Mouse (Mus musculus) heart, embryonic 12.5 days (tissue): ENCODE results near the gene Fkbp5. TPM values are rescaled to one million over a fixed set of nuclear protein-coding genes. Genes with fewer than 3 reads are reported as not detected.

Source experiments
- ATAC-seq: fragments of 200-750 bp; cut with Nextera tagmentation; 2 replicates; pipeline ENCODE4 v1.8.0; 2017; ENCODE audit warnings: moderate TSS enrichment, moderate library complexity; ENCODE audit not compliant: insufficient number of reproducible peaks, low FRiP score
- H3K27ac ChIP-seq: fragments of 300-500 bp; sonication (generic); 2 replicates; pipeline ENCODE4 v1.5.1; 2016; ENCODE audit warnings: mild to moderate bottlenecking, moderate library complexity; ENCODE audit not compliant: poor library complexity, severe bottlenecking
- H3K27me3 ChIP-seq: fragments of 300-500 bp; sonication (generic); replicated peaks from 2 replicates; pipeline ENCODE4 v1.6.1; 2016; ENCODE audit warnings: mild to moderate bottlenecking, moderate library complexity
- H3K36me3 ChIP-seq: fragments of 300-500 bp; sonication (generic); 2 replicates; pipeline ENCODE4 v1.6.1; 2016; ENCODE audit warnings: mild to moderate bottlenecking, moderate library complexity
- H3K4me1 ChIP-seq: fragments of 300-500 bp; sonication (generic); replicated peaks from 2 replicates; pipeline ENCODE4 v1.6.1; 2016; ENCODE audit warnings: mild to moderate bottlenecking
- H3K4me2 ChIP-seq: fragments of 300-500 bp; sonication (generic); 2 replicates; pipeline ENCODE4 v1.6.1; 2016; ENCODE audit warnings: mild to moderate bottlenecking, moderate library complexity
- H3K4me3 ChIP-seq: fragments of 300-500 bp; sonication (generic); 2 replicates; pipeline ENCODE4 v1.5.1; 2016; ENCODE audit warnings: mild to moderate bottlenecking
- H3K9ac ChIP-seq: fragments of 300-500 bp; sonication (generic); 2 replicates; pipeline ENCODE4 v1.6.1; 2016; ENCODE audit warnings: mild to moderate bottlenecking, moderate library complexity
- H3K9me3 ChIP-seq: fragments of 300-500 bp; sonication (generic); replicated peaks from 2 replicates; pipeline ENCODE4 v1.6.1; 2016; ENCODE audit warnings: mild to moderate bottlenecking, moderate library complexity
- WGBS: fragments of 180-500 bp; shearing (Covaris S2); methylation state at CpG from one replicate; pipeline ENCODE4 v1.1.7; 2016; 5-methylcytosine and 5-hydroxymethylcytosine counted together
- microRNA-seq: library from miRNA; unstranded; fragments of <30 nt; microRNA quantifications from one replicate; pipeline ENCODE4, GENCODE M21; 2017
- polyA plus RNA-seq: library from polyadenylated mRNA; unstranded; fragments of >200 nt; fragmentation: Nextera tagmentation; extraction: Ambion mirVana; gene quantifications from 2 replicates; pipeline ENCODE4 v1.2.1, GENCODE M21; 2016

Gene Fkbp5
- polyA plus RNA-seq, 1 experiment from 2014 or later: 16.0 TPM

- Histone ChIP-seq H3K4me2 (peak within 1 kb of the TSS; percentile 77), H3K4me3 (peak within 1 kb of the TSS; percentile 78), H3K27ac (peak within 1 kb of the TSS; percentile 83), H3K9ac (peak within 1 kb of the TSS; percentile 88), H3K9me3 (no peaks in the 10 kb centered on the region), H3K27me3 (peaks cover 26% of the 10 kb centered on the region; the same call in 1 of the 2 replicates), H3K4me1 (peaks cover 48% of the 10 kb centered on the region), H3K36me3 (no peaks in the 10 kb centered on the region)
- ATAC-seq: peak; percentile 85
- under 1% methylated on average over 64 of the region's 73 CpGs for WGBS
Observed at GRCm38 (mm10) chr17:28350466-28351352, 166.6 kb downstream of the Fkbp5 start, which contains the start of gene Tead3. Tead3 (minus strand) TSS chr17:28350817.

- peak; percentile 52 for ATAC-seq
- peaks cover 55% of the 10 kb centered on the region for H3K4me1 ChIP-seq
Observed at GRCm38 (mm10) chr17:28349901-28350465, 167.3 kb downstream of the Fkbp5 start.

DNA sequence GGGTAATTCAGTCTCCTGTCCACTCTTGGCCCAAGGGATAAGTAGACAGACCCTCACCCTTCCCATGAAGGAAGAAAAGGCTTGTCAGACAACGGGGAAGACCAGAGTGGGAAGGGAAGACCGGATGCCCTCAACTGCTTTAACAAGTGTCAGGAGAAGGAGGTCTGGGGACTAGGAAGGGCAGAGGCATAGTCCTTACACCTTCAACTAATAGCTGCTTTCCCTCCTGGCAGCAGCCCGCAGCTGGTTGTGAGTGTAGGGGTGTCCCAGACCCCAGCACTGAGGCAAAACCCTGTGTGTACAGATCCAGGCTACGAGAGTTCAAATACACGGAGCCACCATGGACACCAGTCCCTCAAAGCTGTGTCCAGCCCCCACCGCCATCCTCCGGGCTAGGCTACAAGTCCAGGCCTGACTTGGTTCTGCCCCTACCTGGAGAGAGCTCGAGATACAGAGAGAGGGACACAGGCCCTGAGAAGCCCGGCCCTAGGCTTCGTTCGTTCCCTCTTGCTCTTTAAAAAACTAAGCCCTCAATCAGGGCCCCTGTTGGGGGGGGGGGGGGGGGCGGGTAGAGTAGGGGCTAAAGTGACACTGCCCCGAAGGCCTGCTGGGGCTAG, 168.0 kb downstream of the Fkbp5 start:
- H3K4me1 ChIP-seq: peaks cover 61% of the 10 kb centered on the region
- peak overlapping the region; percentile 77 for H3K4me2 ChIP-seq
- no peaks in the 10 kb centered on the region for H3K36me3 ChIP-seq
- H3K9ac ChIP-seq: peak overlapping the region; percentile 88
- H3K27me3 ChIP-seq: peaks cover 26% of the 10 kb centered on the region; the same call in 1 of the 2 replicates
- peak overlapping the region; percentile 83 for H3K27ac ChIP-seq
- H3K9me3 ChIP-seq: no peaks in the 10 kb centered on the region
- peak overlapping the region; percentile 78 for H3K4me3 ChIP-seq
- ATAC-seq: no peak
- WGBS: 12% methylated on average over 13 of the region's 13 CpGs

More at GRCm38 (mm10) chr17:28349901-28350465, 167.3 kb downstream of the Fkbp5 start:
- H3K27me3 ChIP-seq: peaks cover 26% of the 10 kb centered on the region; the same call in 1 of the 2 replicates
- under 1% methylated on average over 53 of the region's 54 CpGs for WGBS
- H3K9ac ChIP-seq: peak overlapping the region; percentile 88
- peak overlapping the region; percentile 78 for H3K4me3 ChIP-seq
- no peaks in the 10 kb centered on the region for H3K9me3 ChIP-seq
- peak overlapping the region; percentile 83 for H3K27ac ChIP-seq
- peak overlapping the region; percentile 77 for H3K4me2 ChIP-seq
- H3K36me3 ChIP-seq: no peaks in the 10 kb centered on the region

Small RNA genes within 50 kb of the gene (microRNA-seq; reads per million reads assigned to microRNA genes)
- gene Gm25195: not detected
- gene Mir6969: not detected

Other genes with a start within 250 kb of the Fkbp5 start
- 21.8 and 23.0 TPM in 2 replicates for gene Fance, start 204.0 kb downstream of the Fkbp5 start, polyA plus RNA-seq
- gene Rpl10a, start 189.1 kb downstream of the Fkbp5 start, polyA plus RNA-seq: 301 and 344 TPM in 2 replicates
- 7.9 and 8.1 TPM in 2 replicates for gene Tead3, start 166.7 kb downstream of the Fkbp5 start, polyA plus RNA-seq
- 3.7 and 4.6 TPM in 2 replicates for gene Tulp1, start 152.3 kb downstream of the Fkbp5 start, polyA plus RNA-seq
- gene Armc12, start 13.3 kb upstream of the Fkbp5 start, polyA plus RNA-seq: not detected in 2 replicates
- not detected in 2 replicates for gene Clpsl2, start 31.9 kb upstream of the Fkbp5 start, polyA plus RNA-seq
- 0.31 TPM in 1 of 2 replicates, not detected in the other for gene Clps, start 43.2 kb upstream of the Fkbp5 start, polyA plus RNA-seq
- 0.15 and 0.33 TPM in 2 replicates for gene Lhfpl5, start 58.1 kb upstream of the Fkbp5 start, polyA plus RNA-seq
- 55.4 and 56.8 TPM in 2 replicates for gene Srpk1, start 105.2 kb upstream of the Fkbp5 start, polyA plus RNA-seq
- gene Slc26a8, start 172.7 kb upstream of the Fkbp5 start, polyA plus RNA-seq: 0.22 and 0.57 TPM in 2 replicates
- 37.1 and 38.6 TPM in 2 replicates for gene Mapk14, start 173.8 kb upstream of the Fkbp5 start, polyA plus RNA-seq
- 3.1 and 3.3 TPM in 2 replicates for gene AC170998.1, start 208.6 kb upstream of the Fkbp5 start, polyA plus RNA-seq